Mouse (Mus musculus): Measurements from ENCODE around the gene Wnt8b. TPM values are rescaled to one million over a fixed set of nuclear protein-coding genes. Genes with fewer than 3 reads are reported as not detected.

Gene Wnt8b
- polyA plus RNA-seq, 1 experiment from 2014 or later: not detected

DNA sequence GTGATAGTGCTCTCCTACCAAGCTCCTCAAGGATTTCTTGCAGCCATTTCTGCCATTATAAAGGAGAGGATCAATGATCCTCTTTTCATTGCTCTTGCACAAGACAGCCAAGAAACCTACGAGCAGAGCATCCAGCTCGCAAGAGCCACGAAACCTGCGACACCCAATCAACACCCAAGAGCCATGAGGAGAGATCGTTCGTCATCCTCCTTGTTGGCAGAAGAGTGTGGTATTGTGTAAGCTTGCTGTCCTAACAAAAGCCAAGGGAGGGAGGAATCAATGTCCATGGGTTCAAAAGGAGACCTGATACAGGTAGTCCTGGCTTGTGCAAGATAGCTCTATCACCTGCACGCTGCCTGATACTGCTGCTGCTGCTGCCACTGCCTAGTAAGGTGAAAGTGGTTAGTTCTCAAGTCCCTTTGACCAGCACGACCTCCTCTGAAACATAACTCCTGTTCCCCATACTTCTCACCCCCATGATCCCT lies 49.5 kb downstream of the Wnt8b start:
- Histone ChIP-seq H3K27ac (replicated peaks) (no peak overlapping the region), H3K4me3 (ENCODE audit: low read depth, low read length) (no peak overlapping the region), H3K36me3 (ENCODE audit: control insufficient read depth, insufficient read depth, low read length) (no peaks in the 10 kb centered on the region), H3K9ac (ENCODE audit: low read length) (no peak overlapping the region), H3K4me2 (replicated peaks; ENCODE audit: low read depth) (no peak overlapping the region), H3K4me1 (replicated peaks; ENCODE audit: control insufficient read depth, insufficient read depth) (no peaks in the 10 kb centered on the region), H3K9me3 (ENCODE audit: control insufficient read depth, low read length) (no peaks in the 10 kb centered on the region), H3K27me3 (ENCODE audit: control insufficient read depth, insufficient read depth, low read length) (0 out of 2 replicates have a peak, but pooled peaks cover 3% of the 10 kb centered on the region)
- WGBS: 74% methylated on average over 8 of the region's 8 CpGs
- no peak for ATAC-seq (ENCODE audit: low FRiP score, low TSS enrichment)
- no peak for DNase-seq (ENCODE audit: low spot score)
- TF ChIP-seq EP300 (optimal IDR thresholded peaks at IDR 0.05): no peak
- TF ChIP-seq CTCF (IDR thresholded peaks at IDR 0.05; ENCODE audit: low read depth): no peak

GRCm38 (mm10) chr19:44544372-44544771 lies 51.1 kb downstream of the Wnt8b start:
- no peaks in the 10 kb centered on the region for H3K4me1 ChIP-seq (replicated peaks; ENCODE audit: control insufficient read depth, insufficient read depth)
- H3K4me3 ChIP-seq (ENCODE audit: low read depth, low read length): no peak overlapping the region
- TF ChIP-seq CTCF (IDR thresholded peaks at IDR 0.05; ENCODE audit: low read depth) (no peak), EP300 (optimal IDR thresholded peaks at IDR 0.05) (no peak)
- no peak for ATAC-seq (ENCODE audit: low FRiP score, low TSS enrichment)
- H3K27me3 ChIP-seq (ENCODE audit: control insufficient read depth, insufficient read depth, low read length): 0 out of 2 replicates have a peak, but pooled peaks cover 3% of the 10 kb centered on the region
- no peak for DNase-seq (ENCODE audit: low spot score)
- peaks cover 6% of the 10 kb centered on the region for H3K36me3 ChIP-seq (ENCODE audit: control insufficient read depth, insufficient read depth, low read length)
- 55% methylated on average over 10 of the region's 10 CpGs for WGBS
- H3K9me3 ChIP-seq (ENCODE audit: control insufficient read depth, low read length): no peaks in the 10 kb centered on the region
- no peak overlapping the region for H3K27ac ChIP-seq (replicated peaks)
- no peak overlapping the region for H3K9ac ChIP-seq (ENCODE audit: low read length)
- no peak overlapping the region for H3K4me2 ChIP-seq (replicated peaks; ENCODE audit: low read depth)

DNA sequence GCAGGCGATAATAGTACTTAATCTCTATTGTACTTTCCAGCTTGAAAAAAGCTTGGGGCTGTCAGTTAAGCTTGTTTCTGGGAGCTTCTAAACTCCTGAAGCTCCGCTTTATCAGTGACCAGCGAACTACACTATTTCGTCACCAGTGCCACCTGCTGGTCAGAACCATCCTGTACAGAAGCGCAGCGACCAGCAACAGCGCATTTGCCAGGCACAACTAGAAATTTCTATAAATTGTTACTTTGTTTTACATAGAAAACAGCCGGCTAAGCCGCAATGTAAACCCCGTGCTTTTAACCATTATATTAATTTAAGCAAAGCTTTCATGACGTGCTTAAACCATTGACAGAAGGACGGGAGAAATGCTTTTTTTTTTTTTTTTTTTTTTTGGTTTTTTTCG lies 51.5 kb downstream of the Wnt8b start:
- ATAC-seq (ENCODE audit: low FRiP score, low TSS enrichment): peak; percentile 73; the same call in 1 of the 2 replicates
- WGBS: 3% methylated on average over 13 of the region's 13 CpGs
- Histone ChIP-seq H3K27ac (replicated peaks) (no peak overlapping the region), H3K27me3 (ENCODE audit: control insufficient read depth, insufficient read depth, low read length) (0 out of 2 replicates have a peak, but pooled peaks cover 3% of the 10 kb centered on the region), H3K4me1 (replicated peaks; ENCODE audit: control insufficient read depth, insufficient read depth) (no peaks in the 10 kb centered on the region), H3K4me3 (ENCODE audit: low read depth, low read length) (no peak overlapping the region; the same call in 1 of the 2 replicates), H3K36me3 (ENCODE audit: control insufficient read depth, insufficient read depth, low read length) (peaks cover 8% of the 10 kb centered on the region), H3K9me3 (ENCODE audit: control insufficient read depth, low read length) (no peaks in the 10 kb centered on the region), H3K4me2 (replicated peaks; ENCODE audit: low read depth) (peak overlapping the region; percentile 85), H3K9ac (ENCODE audit: low read length) (no peak overlapping the region)
- DNase-seq (ENCODE audit: low spot score): peak; percentile 84
- no peak for TF ChIP-seq EP300 (optimal IDR thresholded peaks at IDR 0.05)
- TF ChIP-seq CTCF (IDR thresholded peaks at IDR 0.05; ENCODE audit: low read depth): peak; percentile 86

GRCm38 (mm10) chr19:44545321-44546041 lies 52.2 kb downstream of the Wnt8b start, which contains the start of gene Sec31b:
TSS of gene Sec31b (minus strand) at chr19:44545864.
- Histone ChIP-seq H3K4me2 (replicated peaks; ENCODE audit: low read depth) (peak within 1 kb of the TSS; percentile 85), H3K9me3 (ENCODE audit: control insufficient read depth, low read length) (no peaks in the 10 kb centered on the region), H3K27ac (replicated peaks) (no peak within 1 kb of the TSS), H3K9ac (ENCODE audit: low read length) (peak within 1 kb of the TSS; percentile 58), H3K27me3 (ENCODE audit: control insufficient read depth, insufficient read depth, low read length) (0 out of 2 replicates have a peak, but pooled peaks cover 3% of the 10 kb centered on the region), H3K4me3 (ENCODE audit: low read depth, low read length) (peak within 1 kb of the TSS; percentile 45), H3K4me1 (replicated peaks; ENCODE audit: control insufficient read depth, insufficient read depth) (no peaks in the 10 kb centered on the region), H3K36me3 (ENCODE audit: control insufficient read depth, insufficient read depth, low read length) (peaks cover 15% of the 10 kb centered on the region)
- WGBS: 4% methylated on average over 47 of the region's 47 CpGs
- DNase-seq (ENCODE audit: low spot score): peak; percentile 41
- no peak for TF ChIP-seq EP300 (optimal IDR thresholded peaks at IDR 0.05)
- no peak for TF ChIP-seq CTCF (IDR thresholded peaks at IDR 0.05; ENCODE audit: low read depth)
- ATAC-seq (ENCODE audit: low FRiP score, low TSS enrichment): peak; percentile 67

- Histone ChIP-seq H3K4me3 (ENCODE audit: low read depth, low read length) (no peak within 1 kb of the TSS), H3K4me1 (replicated peaks; ENCODE audit: control insufficient read depth, insufficient read depth) (0 out of 2 replicates have a peak, but pooled peaks cover 2% of the 10 kb centered on the region), H3K9me3 (ENCODE audit: control insufficient read depth, low read length) (no peaks in the 10 kb centered on the region), H3K27ac (replicated peaks) (no peak within 1 kb of the TSS), H3K9ac (ENCODE audit: low read length) (no peak within 1 kb of the TSS), H3K36me3 (ENCODE audit: control insufficient read depth, insufficient read depth, low read length) (peaks cover 24% of the 10 kb centered on the region), H3K27me3 (ENCODE audit: control insufficient read depth, insufficient read depth, low read length) (no peaks in the 10 kb centered on the region), H3K4me2 (replicated peaks; ENCODE audit: low read depth) (no peak within 1 kb of the TSS)
- ATAC-seq (ENCODE audit: low FRiP score, low TSS enrichment) (no peak), DNase-seq (ENCODE audit: low spot score) (no peak)
- no peak for TF ChIP-seq CTCF (IDR thresholded peaks at IDR 0.05; ENCODE audit: low read depth)
- TF ChIP-seq EP300 (optimal IDR thresholded peaks at IDR 0.05): no peak
- 91% methylated on average over 4 of the region's 4 CpGs for WGBS
Observed at GRCm38 (mm10) chr19:44552731-44553130, 59.5 kb downstream of the Wnt8b start, which contains the start of gene Gm20538. TSS of gene Gm20538 (minus strand) at chr19:44552831.

DNA sequence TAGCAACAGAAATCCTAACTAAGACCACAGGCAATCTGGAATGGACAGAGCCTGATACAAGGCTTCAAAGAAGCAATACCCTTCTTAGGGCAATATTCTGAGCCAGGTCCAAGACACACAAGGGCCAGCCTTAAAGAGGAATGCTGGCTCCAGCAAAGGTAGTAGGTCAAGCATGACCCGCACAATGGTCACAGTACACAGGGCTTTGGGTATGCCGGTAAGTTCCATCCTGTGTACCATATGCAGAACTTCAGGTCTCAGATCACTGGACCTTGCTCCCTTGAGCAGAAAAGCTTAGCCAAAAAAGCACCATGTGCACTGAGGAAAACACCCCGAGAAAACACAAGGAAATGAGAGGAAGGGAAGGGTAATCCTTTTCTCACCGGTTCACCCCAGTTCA lies 60.0 kb downstream of the Wnt8b start:
- DNase-seq (ENCODE audit: low spot score) (no peak), ATAC-seq (ENCODE audit: low FRiP score, low TSS enrichment) (no peak)
- Histone ChIP-seq H3K36me3 (ENCODE audit: control insufficient read depth, insufficient read depth, low read length) (peaks cover 24% of the 10 kb centered on the region), H3K9me3 (ENCODE audit: control insufficient read depth, low read length) (no peaks in the 10 kb centered on the region), H3K4me3 (ENCODE audit: low read depth, low read length) (no peak overlapping the region), H3K4me2 (replicated peaks; ENCODE audit: low read depth) (no peak overlapping the region), H3K27ac (replicated peaks) (no peak overlapping the region), H3K4me1 (replicated peaks; ENCODE audit: control insufficient read depth, insufficient read depth) (0 out of 2 replicates have a peak, but pooled peaks cover 2% of the 10 kb centered on the region), H3K27me3 (ENCODE audit: control insufficient read depth, insufficient read depth, low read length) (no peaks in the 10 kb centered on the region), H3K9ac (ENCODE audit: low read length) (no peak overlapping the region)
- WGBS: 92% methylated on average over 4 of the region's 4 CpGs
- TF ChIP-seq EP300 (optimal IDR thresholded peaks at IDR 0.05) (no peak), CTCF (IDR thresholded peaks at IDR 0.05; ENCODE audit: low read depth) (no peak)
